Mouse (Mus musculus): ENCODE measurements around the gene Gm20737. TPM values are rescaled to one million over a fixed set of nuclear protein-coding genes. Genes with fewer than 3 reads are reported as not detected.

Gene Gm20737
- 5.5 TPM for polyA plus RNA-seq (2014; fragmentation: Illumina TruSeq; extraction: RNeasy Lipid Tissue Mini Kit (QIAGEN cat#74804); ENCODE audit: low read depth, low replicate concordance)

DNA sequence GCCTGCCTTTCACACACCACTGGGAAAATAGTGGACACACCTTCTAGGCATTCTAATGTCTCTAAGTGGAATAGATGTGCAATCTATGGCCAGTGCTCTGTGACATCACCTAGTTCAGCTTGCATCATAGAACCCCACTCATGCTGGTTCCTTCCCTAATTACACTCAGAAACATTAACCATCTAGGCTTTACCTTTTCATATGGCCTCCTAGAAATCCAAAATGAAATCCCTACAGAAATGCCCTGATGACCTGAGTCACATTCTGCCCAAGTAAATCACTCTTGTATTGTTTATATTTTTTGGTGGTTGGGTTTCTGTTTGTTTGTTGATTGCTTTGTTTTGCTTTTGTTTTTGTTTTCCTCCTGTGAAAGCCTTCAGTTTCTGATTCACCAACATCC, at the start of gene Gm20737:
Gene Gm20737, minus strand, starts transcription at position 101 of the 400 bp plus-strand sequence.

GRCm38 (mm10) chrY:10553153-10553552, 17.3 kb upstream of the Gm20737 start, which contains the start of gene Gm21775:
Gene Gm21775 (plus strand): TSS chrY:10553453.

Other genes starting within 250 kb of the Gm20737 start
- not detected for gene Gm20834, start 211.5 kb downstream of the Gm20737 start, polyA plus RNA-seq (2014; fragmentation: Illumina TruSeq; extraction: RNeasy Lipid Tissue Mini Kit (QIAGEN cat#74804); ENCODE audit: low read depth, low replicate concordance)
- gene Gm28510, start 123.3 kb downstream of the Gm20737 start, polyA plus RNA-seq (2014; fragmentation: Illumina TruSeq; extraction: RNeasy Lipid Tissue Mini Kit (QIAGEN cat#74804); ENCODE audit: low read depth, low replicate concordance) = 13.1 TPM
- not detected for gene Gm21775, start 17.4 kb upstream of the Gm20737 start, polyA plus RNA-seq (2014; fragmentation: Illumina TruSeq; extraction: RNeasy Lipid Tissue Mini Kit (QIAGEN cat#74804); ENCODE audit: low read depth, low replicate concordance)
- gene Gm21900, start 80.3 kb upstream of the Gm20737 start, polyA plus RNA-seq (2014; fragmentation: Illumina TruSeq; extraction: RNeasy Lipid Tissue Mini Kit (QIAGEN cat#74804); ENCODE audit: low read depth, low replicate concordance) = not detected
- 4.2 TPM for gene Gm20777, start 216.4 kb upstream of the Gm20737 start, polyA plus RNA-seq (2014; fragmentation: Illumina TruSeq; extraction: RNeasy Lipid Tissue Mini Kit (QIAGEN cat#74804); ENCODE audit: low read depth, low replicate concordance)